Mouse (Mus musculus) ovary, adult 10 weeks (tissue): ENCODE data around the gene Plch2. TPM values are rescaled to one million over a fixed set of nuclear protein-coding genes. Genes with fewer than 3 reads are reported as not detected.

ENCODE experiments used
- polyA plus RNA-seq: library from polyadenylated mRNA; stranded (reverse); fragments of 350-450 nt; fragmentation: Illumina TruSeq; extraction: RNeasy Lipid Tissue Mini Kit (QIAGEN cat#74804); gene quantifications from one replicate; pipeline ENCODE4 v1.2.3, GENCODE M21; 2014

Plch2 gene
- polyA plus RNA-seq = not detected

GRCm38 (mm10) chr4:155056724-155057123, at the start of gene Plch2:
TSS of gene Plch2 (minus strand) at chr4:155056784.

DNA sequence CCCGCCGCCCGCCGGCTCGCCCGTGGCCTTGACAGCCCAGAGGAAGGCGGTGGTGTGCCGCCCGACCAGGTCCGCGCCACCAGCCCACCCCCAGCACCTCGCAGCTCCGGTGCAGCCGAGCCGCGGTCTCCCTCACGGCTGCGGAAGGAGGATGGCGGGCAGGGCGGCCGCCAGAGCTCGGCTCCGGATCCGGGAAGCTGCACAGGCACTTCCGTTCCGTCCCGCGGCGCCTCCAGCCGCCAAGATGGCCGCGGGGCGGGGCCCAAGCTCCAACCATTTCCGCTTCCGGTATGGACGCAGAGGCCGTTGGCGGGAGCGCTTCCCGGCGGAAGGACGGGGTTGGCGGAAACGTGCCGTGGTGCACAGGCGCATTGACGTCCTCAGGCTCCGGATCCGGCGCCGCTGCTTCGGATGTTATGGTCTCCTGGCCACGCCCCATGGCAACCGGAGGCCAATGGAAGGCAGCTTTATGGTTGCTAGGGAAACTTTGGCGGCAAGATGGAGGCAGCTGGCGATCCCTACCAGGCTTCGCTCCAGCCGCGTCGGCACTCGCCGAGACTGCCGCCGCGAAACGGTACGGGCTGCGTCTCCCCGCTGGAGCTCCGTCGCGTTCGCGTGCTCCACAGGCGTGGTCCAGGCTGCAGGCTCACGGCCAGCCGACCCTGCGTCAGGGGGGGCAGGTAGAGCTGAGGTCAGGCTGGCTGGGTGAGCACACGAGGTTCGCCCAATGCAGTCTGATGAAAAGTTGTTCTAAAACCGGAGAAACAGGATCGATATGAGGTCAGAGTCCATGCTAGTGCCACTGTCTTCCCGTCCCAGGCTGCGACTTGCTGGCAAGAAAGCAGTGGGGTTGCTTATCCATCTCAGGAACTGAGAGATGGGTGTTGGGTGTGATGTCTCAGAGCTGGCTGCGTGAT, 29.8 kb upstream of the Plch2 start, which contains the start of the genes Rer1 and Morn1:
Rer1 (minus strand) TSS at position 275 of the 917 bp plus-strand sequence.
Morn1 (plus strand) TSS at position 470 of the 917 bp plus-strand sequence.

DNA sequence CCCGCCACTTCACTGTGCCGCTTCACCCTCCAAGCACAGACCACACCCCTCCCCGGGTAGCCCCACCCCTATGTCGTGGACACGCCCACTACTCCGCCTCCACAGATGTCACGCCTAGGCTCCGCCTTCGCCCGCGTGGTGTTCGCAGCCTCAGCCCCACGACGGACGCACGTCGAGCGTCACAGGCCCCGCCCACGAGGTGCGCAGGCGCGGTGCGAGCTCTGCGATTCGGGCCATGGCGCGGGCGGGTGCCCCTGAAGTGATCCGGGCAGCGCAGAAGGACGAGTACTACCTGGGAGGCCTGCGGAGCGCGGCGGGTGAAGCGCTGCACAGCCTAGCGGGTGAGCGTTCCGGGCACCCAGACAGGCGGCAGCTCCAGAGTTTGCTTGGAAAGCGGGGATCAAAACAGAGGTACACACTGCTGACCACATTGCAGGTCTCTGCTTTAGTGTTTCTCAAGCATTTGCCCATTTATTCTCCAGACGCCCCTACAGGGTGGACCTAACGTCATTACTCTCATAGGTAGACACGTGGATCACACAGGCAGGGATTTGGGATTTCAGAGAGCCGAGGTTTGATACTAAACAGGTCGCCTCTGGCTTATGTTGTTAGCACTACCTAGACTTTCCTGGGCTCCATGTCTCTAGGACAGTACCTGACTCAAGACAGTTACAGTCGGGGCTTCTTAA, 10.4 kb upstream of the Plch2 start, which contains the start of gene Pex10:
Pex10 (plus strand) TSS at position 183 of the 689 bp plus-strand sequence.

GRCm38 (mm10) chr4:154963901-154964580, 92.5 kb downstream of the Plch2 start, which contains the start of gene Pank4:
TSS of gene Pank4 (plus strand) at chr4:154964123.

GRCm38 (mm10) chr4:154960690-154961225, 95.8 kb downstream of the Plch2 start, which contains the start of gene Hes5:
TSS of gene Hes5 (plus strand) at chr4:154960923.

Other genes with a start within 250 kb of the Plch2 start
- gene Ttc34, start 219.3 kb downstream of the Plch2 start, polyA plus RNA-seq = not detected
- gene Mmel1, start 187.2 kb downstream of the Plch2 start, polyA plus RNA-seq = 0.17 TPM
- gene Fam213b, start 157.6 kb downstream of the Plch2 start, polyA plus RNA-seq = not detected
- not detected for gene Tnfrsf14, start 128.2 kb downstream of the Plch2 start, polyA plus RNA-seq
- gene Hes5, start 95.9 kb downstream of the Plch2 start, polyA plus RNA-seq = not detected
- gene Pank4, start 92.7 kb downstream of the Plch2 start, polyA plus RNA-seq = 4.2 TPM
- 2.9 TPM for gene Pex10, start 10.2 kb upstream of the Plch2 start, polyA plus RNA-seq
- 183 TPM for gene Rer1, start 29.6 kb upstream of the Plch2 start, polyA plus RNA-seq
- gene Morn1, start 29.8 kb upstream of the Plch2 start, polyA plus RNA-seq = 3.4 TPM
- gene Ski, start 165.8 kb upstream of the Plch2 start, polyA plus RNA-seq = 80.6 TPM
- gene Faap20, start 193.0 kb upstream of the Plch2 start, polyA plus RNA-seq = 1.7 TPM